Mouse (Mus musculus) c-Kit-positive CD71-negative TER-119-negative erythroid progenitor cells, embryonic 14.5 days (primary cell): ENCODE results near the gene Traip.
A peak's percentile ranks its signal among the peaks of the same experiment; 100 is the strongest.
"Not testable (repeated sequence)": the region's sequence is repeated elsewhere in the genome, so short reads cannot be mapped to it uniquely, and the experiment has no call there.

Experiments
- DNase-seq: peaks from one replicate; pipeline ENCODE4 v3.0.0-alpha.2; 2013; ENCODE audit warnings: low read depth

Gene Traip

DNA sequence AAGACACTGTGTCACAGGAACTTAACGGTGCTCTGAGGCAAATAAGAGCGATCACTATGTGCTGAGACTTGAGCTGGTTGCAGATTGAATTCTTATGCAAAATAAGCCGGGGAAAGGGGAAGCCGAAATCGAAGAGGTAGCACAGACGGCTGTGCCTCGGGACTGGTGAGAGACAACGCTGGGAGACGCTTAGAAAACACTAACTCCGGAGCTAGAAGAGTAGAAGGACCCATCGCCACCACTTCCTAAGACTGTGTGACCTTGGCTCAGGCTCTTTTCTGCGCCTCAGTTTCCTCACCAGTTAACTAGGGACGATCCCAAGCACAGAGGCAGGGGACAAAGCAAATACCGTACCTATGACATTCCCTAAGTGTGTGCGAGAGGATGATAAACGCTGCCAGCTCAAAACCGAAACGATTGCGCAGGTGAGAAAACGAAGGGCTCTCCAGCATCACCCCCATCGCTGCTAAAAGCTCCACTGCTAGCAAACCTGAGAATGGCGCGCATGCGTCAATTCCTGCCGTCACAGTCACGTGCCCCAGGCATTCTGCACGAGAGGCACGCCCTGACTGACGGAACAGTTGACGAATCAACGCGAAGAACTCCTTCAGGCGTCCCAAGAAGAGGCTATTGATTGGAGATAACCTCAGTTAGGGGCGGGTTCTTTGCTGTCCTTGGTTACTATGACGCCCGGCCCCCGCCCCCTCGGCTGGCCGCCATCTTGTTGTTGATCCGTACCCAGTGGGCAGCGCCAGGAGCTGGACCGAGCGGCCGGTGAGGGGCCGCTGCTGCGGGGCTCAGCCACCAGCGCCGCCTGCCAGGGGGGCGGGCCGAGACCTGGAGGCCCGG, 52.2 kb downstream of the Traip start, which contains the start of gene Ip6k1:
Ip6k1 (plus strand) TSS at position 580 of the 849 bp plus-strand sequence.
- DNase-seq, result peak; percentile 100

DNA sequence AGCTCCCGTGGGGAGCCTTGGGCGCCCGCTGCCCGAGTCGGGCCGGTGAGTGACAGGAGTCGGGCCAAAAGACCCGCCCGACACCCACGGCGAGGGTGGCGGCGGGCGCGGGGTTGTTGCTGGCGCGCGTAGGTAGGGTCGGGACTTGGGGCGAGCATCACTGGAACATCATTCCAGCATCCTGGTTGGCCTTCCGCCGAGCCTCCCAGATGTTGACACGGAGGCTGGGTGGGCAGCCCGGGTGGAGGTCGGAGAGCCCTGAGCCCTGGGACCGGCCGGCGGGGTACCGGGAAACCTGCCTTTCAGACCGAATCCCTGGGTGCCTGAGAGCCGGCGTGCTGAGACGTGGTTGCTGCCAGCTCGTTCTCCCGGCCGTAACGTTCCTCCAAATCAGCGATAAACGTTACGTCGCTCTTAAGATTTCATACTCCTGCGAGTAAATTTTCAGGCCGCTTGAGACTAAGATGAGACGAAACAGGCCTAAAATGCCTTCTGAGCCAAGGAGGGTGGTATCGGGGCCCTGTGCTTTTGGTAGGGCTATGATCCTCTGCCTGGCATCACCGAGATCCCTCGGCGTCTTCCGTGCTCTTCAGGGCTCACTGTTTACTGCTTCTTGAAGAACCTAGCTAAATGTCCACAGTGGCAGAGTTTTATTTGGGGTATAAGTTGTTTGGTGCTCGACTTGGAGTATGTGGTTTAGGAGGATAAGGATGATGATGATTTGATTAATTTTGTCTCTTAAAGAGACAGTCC, 53.0 kb downstream of the Traip start:
- DNase-seq, result no peak

DNA sequence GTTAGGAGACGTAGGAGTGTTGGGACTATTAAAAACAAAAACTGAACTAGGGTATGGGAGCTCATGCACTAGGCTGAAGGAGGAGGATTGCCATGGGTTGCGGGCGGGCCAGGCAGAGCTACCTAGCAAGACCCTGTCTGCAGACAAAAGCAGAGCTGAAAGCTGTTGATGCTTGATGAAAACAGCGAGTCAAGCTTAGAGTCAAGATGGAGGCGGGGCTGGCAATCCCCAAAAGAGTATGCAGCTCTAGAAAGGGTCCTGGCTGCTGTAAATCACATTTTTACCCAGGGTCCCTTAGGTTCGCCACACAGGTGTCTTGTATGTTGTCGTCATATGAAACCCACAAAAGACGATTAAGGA, 53.6 kb downstream of the Traip start:
- DNase-seq, result no peak

DNA sequence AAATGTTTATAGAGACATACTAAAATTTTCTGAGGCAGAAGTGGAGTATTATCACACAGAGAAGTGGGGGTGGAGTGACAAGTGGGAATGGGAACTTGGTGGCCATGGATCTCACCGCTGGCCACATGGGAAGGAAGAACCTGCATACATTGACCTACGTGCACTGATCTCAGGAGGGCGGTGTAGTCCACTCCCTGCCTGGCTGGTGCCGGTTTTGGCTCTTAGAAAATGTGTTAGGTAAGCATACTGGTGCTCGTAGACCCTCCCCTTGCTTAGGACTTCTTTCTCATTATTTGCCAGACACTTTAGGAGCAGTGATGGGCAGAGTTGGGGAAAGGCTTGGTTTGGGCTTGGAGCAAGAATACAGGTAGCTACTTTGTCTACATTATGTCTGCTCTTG, 58.1 kb downstream of the Traip start:
- no peak for DNase-seq

DNA sequence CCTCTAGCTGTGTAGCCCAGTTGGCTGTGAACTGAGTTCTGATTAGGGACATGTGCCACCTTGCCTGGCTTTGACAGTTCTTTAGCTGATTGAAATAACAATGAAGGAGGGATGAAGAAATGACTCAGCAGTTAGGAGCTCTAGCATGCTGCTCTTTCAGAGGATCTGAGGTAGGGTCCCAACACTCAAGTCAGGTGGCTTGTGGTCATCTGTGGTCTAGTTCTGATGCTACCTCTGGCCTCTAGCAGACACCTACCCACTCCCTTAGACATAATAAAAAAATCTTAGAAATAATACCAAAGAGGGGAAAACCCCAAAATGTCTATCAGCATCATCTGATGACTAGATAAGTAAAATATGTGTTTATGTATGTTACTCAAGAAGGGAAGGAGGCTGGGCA, 60.4 kb downstream of the Traip start:
- DNase-seq, result no peak

DNA sequence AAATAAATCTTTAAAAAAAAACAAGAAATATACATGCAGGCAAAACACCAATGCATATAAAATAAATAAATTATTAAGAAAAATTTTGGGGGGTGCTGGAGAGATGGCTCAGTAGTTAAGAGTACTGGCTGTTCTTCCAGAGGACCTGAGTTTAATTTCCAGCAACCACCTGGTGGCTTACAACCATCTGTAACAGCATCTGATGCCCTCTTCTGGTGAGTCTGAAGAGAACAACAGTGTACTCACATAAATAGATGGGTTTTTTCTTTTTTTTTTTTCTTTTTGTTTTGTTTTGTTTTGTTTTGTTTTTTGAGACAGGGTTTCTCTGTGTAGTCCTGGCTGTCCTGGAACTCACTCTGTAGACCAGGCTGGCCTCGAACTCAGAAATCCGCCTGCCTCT, 63.6 kb downstream of the Traip start:
- DNase-seq, result not testable (repeated sequence)

DNA sequence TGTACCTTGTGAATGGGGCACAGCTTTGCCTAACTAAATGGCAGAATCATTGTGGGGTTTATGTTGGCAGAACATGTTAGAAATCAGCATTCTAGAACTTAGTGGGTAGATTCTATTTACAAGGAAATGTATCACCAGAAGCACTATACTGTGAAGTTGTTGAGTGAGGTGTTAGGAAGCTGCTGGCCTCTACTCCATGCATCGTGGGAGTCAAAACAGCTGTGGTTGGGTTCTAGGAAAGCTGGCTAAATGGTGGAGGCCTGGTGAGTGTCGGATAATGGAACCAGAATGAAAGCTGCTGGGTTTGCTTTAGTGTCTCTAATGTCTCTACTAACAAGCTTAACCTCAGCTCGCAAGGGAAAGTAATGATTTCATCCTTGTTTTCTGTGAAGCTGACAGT, 67.2 kb downstream of the Traip start:
- DNase-seq, result no peak

DNA sequence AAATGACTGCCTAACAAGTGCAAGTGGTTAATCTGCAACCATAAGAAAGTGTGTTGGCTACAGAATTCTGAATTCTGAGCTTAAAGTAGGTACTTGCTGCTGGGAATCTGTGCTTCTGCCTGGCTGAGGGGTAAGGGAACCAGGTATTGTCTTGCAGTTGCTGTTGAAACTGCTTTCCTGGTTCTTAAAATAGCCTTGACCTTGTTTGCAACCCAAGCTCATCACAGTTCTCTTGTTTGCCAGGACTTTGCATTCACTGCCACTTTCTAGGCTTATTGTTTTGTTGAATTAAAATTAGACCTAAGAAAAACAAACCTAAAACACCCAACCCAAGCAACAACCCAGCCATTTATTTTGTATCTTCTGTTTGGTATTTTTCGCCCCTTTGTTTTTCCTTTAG, 70.8 kb downstream of the Traip start:
- no peak for DNase-seq
